Mouse (Mus musculus): Measurements from ENCODE around the gene Fam76a. TPM values are rescaled to one million over a fixed set of nuclear protein-coding genes. Genes with fewer than 3 reads are reported as not detected.

Gene Fam76a
- polyA plus RNA-seq, 1 experiment from 2014 or later = 25.8 TPM

DNA sequence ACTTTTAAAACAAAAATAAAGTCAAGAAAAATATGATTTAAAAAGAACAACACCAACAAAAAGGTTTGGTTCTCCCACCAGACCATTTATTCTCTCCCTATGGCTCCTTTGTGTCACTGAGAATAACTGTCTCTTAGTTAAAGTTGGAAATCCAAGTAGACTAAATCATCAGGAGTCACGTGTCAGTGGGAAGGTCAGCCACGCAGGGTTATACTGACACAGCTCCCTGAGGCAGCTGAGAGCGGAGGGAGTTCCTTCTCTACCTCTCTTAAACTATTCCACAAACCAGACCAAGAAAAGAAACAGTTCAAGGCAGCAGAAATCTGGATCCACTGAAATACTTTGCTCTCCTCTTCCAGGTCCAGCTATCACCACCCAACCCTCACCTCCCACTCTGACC is 51.2 kb downstream of the Fam76a start:
- peaks cover 37% of the 10 kb centered on the region for H3K4me1 ChIP-seq
- H3K27ac ChIP-seq = no peak overlapping the region
- no peaks in the 10 kb centered on the region for H3K27me3 ChIP-seq (replicated peaks)
- H3K9me3 ChIP-seq (replicated peaks) = no peaks in the 10 kb centered on the region
- 93% methylated on average over 3 of the region's 3 CpGs for WGBS (ENCODE audit: insufficient replicate concordance)
- H3K4me2 ChIP-seq = no peak overlapping the region
- peaks cover 62% of the 10 kb centered on the region for H3K36me3 ChIP-seq
- no peak overlapping the region for H3K4me3 ChIP-seq
- ATAC-seq = no peak
- no peak overlapping the region for H3K9ac ChIP-seq

DNA sequence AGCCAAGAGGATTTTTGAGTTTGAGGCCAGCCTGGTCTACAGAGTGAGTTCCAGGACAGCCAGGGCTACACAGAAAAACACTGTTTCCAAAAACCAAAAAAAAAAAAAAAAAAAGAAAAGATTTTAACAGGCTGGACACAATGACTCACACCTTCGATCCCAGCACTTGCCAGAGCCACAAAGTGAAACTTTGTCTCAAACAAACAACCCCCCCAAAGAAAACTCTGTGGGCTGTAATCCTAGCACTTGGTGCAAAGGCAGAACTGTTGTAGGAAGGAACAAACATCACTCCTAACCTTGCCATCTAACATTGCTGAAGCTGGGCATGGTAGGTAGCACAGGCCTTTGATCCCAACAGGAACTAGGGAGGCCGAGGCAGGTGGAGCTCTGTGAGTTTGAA is 57.5 kb downstream of the Fam76a start:
- no peak for ATAC-seq
- Histone ChIP-seq H3K4me1 (peaks cover 19% of the 10 kb centered on the region), H3K36me3 (peaks cover 87% of the 10 kb centered on the region), H3K9ac (no peak overlapping the region), H3K9me3 (replicated peaks) (no peaks in the 10 kb centered on the region), H3K4me2 (no peak overlapping the region), H3K27ac (no peak overlapping the region), H3K27me3 (replicated peaks) (no peaks in the 10 kb centered on the region), H3K4me3 (no peak overlapping the region)
- WGBS (ENCODE audit: insufficient replicate concordance) = 88% methylated on average over 2 of the region's 2 CpGs

DNA sequence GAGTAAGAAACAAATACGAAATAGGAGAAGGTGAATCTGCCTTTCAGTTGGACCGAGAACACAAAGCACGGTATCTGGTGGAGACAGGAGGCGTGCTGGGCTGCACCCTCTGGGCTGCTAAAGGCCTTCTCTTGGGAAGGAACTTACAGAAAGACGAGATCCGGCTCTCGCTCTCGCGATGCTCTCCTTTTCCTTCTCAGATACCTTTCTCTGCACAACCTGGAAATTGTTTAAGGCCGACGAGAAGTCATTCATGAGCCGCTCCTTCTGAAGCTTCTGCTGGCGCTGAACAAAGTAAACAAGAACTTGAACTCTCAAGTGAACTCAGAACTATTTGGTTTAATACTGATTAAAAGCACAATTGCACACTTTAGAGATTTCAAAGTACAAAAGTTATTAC is 59.3 kb downstream of the Fam76a start:
- Histone ChIP-seq H3K27me3 (replicated peaks) (no peaks in the 10 kb centered on the region), H3K36me3 (peaks cover 87% of the 10 kb centered on the region), H3K9me3 (replicated peaks) (no peaks in the 10 kb centered on the region), H3K9ac (no peak overlapping the region), H3K4me1 (peaks cover 19% of the 10 kb centered on the region), H3K4me3 (no peak overlapping the region), H3K4me2 (no peak overlapping the region), H3K27ac (no peak overlapping the region)
- ATAC-seq = no peak
- 89% methylated on average over 13 of the region's 13 CpGs for WGBS (ENCODE audit: insufficient replicate concordance)

DNA sequence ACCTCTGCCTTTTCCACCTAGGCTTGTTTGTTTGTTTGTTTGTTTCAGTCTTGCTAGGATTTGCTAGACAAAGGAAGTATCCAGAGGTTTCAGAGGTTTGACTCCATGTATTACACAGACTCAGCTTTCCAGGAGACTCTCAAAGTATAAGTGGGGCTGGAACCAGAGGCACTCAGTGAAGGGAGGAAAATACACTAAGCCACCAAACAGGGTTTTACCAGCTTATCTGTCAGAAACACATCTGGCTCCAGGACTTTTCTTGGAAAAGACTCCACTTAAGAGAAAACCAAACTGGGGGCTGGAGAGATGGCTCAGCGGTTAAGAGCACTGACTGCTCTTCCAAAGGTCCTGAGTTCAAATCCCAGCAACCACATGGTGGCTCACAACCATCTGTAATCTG is 61.5 kb downstream of the Fam76a start:
- H3K4me2 ChIP-seq = peak overlapping the region; percentile 12; the same call in 1 of the 2 replicates
- peaks cover 19% of the 10 kb centered on the region for H3K4me1 ChIP-seq
- H3K4me3 ChIP-seq = no peak overlapping the region
- 66% methylated on average over 1 of the region's 1 CpGs for WGBS (ENCODE audit: insufficient replicate concordance)
- no peaks in the 10 kb centered on the region for H3K27me3 ChIP-seq (replicated peaks)
- peak overlapping the region; percentile 31; the same call in 1 of the 2 replicates for H3K9ac ChIP-seq
- peaks cover 87% of the 10 kb centered on the region for H3K36me3 ChIP-seq
- H3K27ac ChIP-seq = peak overlapping the region; percentile 42; the same call in 1 of the 2 replicates
- no peaks in the 10 kb centered on the region for H3K9me3 ChIP-seq (replicated peaks)
- ATAC-seq = peak; percentile 63

Other genes with a start within 250 kb of the Fam76a start
- 3.6 and 4.0 TPM in 2 replicates for gene Xkr8, start 190.0 kb downstream of the Fam76a start, polyA plus RNA-seq (2016; fragmentation: Nextera tagmentation; extraction: Ambion mirVana)
- 1.9 and 2.0 TPM in 2 replicates for gene Smpdl3b, start 165.3 kb downstream of the Fam76a start, polyA plus RNA-seq (2016; fragmentation: Nextera tagmentation; extraction: Ambion mirVana)
- 123 and 128 TPM in 2 replicates for gene Rpa2, start 154.2 kb downstream of the Fam76a start, polyA plus RNA-seq (2016; fragmentation: Nextera tagmentation; extraction: Ambion mirVana)
- gene Themis2, start 126.2 kb downstream of the Fam76a start, polyA plus RNA-seq (2016; fragmentation: Nextera tagmentation; extraction: Ambion mirVana) = 2.1 and 2.3 TPM in 2 replicates
- 30.7 and 32.6 TPM in 2 replicates for gene Ppp1r8, start 79.4 kb downstream of the Fam76a start, polyA plus RNA-seq (2016; fragmentation: Nextera tagmentation; extraction: Ambion mirVana)
- 21.0 and 21.7 TPM in 2 replicates for gene Stx12, start 38.0 kb downstream of the Fam76a start, polyA plus RNA-seq (2016; fragmentation: Nextera tagmentation; extraction: Ambion mirVana)
- 0.60 and 0.73 TPM in 2 replicates for gene Fgr, start 51.5 kb upstream of the Fam76a start, polyA plus RNA-seq (2016; fragmentation: Nextera tagmentation; extraction: Ambion mirVana)
- 2.9 and 3.2 TPM in 2 replicates for gene Ahdc1, start 88.7 kb upstream of the Fam76a start, polyA plus RNA-seq (2016; fragmentation: Nextera tagmentation; extraction: Ambion mirVana)
- gene Wasf2, start 207.9 kb upstream of the Fam76a start, polyA plus RNA-seq (2016; fragmentation: Nextera tagmentation; extraction: Ambion mirVana) = 35.9 and 42.2 TPM in 2 replicates

Data from liver, embryonic 12.5 days (tissue).